Mouse (Mus musculus) embryonic fibroblast, embryonic 13.5 days (primary cell): ENCODE data around the gene Sgk1. TPM values are rescaled to one million over a fixed set of nuclear protein-coding genes. Genes with fewer than 3 reads are reported as not detected.
A peak's percentile ranks its signal among the peaks of the same experiment; 100 is the strongest.

ENCODE experiments used
- H3K27ac ChIP-seq: 2 replicates; pipeline ENCODE4 v1.5.1; 2012; ENCODE audit warnings: low read length, control low read depth, inconsistent platforms; ENCODE audit not compliant: insufficient read depth
- H3K4me1 ChIP-seq: 2 replicates; pipeline ENCODE4 v1.6.1; 2011; ENCODE audit warnings: low read length; ENCODE audit not compliant: control insufficient read depth, insufficient read depth
- H3K4me3 ChIP-seq: 2 replicates; pipeline ENCODE4 v1.5.1; 2011; ENCODE audit warnings: mild to moderate bottlenecking, control low read depth, low read length; ENCODE audit not compliant: insufficient read depth
- CTCF ChIP-seq: IDR thresholded peaks from 2 replicates; pipeline ENCODE4 v1.5.1; 2011; ENCODE audit warnings: mild to moderate bottlenecking, control low read depth, low read length, moderate library complexity, borderline replicate concordance; ENCODE audit not compliant: insufficient read depth
- POLR2A ChIP-seq: IDR thresholded peaks from 2 replicates; pipeline ENCODE4 v1.6.1; 2011; ENCODE audit warnings: low read depth, mild to moderate bottlenecking, control low read depth, low read length, moderate library complexity
- polyA plus RNA-seq: library from polyadenylated mRNA; stranded (reverse); fragments of >200 nt; gene quantifications from 2 replicates; pipeline ENCODE4 v1.2.4, GENCODE M21; 2011; ENCODE audit warnings: low read depth; ENCODE audit not compliant: missing spikeins, insufficient read length

Sgk1 gene
- 122 and 205 TPM in 2 replicates for polyA plus RNA-seq

DNA sequence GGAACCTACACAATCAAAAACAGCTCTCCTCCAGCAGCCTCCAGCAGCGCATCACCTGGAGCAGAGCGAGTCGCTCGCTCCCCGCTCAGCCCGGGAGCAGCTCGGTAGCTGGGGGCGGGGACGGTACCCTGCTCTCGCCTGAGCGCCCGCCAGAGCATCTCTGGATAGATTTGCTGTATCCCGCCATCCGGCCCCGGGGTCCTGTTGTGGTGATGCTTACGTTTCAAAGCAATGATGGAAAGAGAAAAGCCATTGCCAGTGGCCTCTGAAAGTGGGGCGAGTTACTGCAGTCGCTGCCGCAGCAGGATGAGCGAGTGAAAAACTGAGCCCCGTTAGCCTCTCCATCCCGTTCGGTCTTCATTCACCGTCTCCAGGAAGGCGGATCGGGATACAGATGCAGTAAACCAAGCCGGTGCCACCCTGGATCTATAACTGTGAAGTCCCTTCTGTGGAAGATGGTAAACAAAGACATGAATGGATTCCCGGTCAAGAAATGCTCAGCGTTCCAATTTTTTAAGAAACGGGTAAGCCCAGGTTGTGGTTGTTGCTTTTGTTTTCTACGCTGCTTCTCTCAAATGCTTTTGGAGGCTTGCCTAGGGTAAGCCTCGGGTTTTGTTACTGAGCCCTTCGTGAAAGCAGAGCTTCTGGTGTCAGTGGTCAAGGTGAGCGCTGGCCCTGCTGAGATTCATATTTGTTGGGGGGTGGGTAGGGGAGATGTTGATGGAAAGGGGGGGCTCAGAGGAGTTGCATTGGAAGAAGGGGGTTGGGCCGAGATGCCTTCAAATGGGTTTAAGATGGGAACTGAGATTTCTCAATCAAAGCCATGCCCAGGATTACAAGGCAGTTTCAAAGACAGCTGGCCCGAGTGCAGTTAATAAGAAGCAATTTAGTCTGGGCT is at the start of gene Sgk1:
Gene Sgk1, plus strand, starts transcription at position 1 of the 898 bp plus-strand sequence.
- TF ChIP-seq CTCF (no peak), POLR2A (no peak)
- Histone ChIP-seq H3K27ac (no peak within 1 kb of the TSS), H3K4me3 (peak within 1 kb of the TSS; percentile 51)

DNA sequence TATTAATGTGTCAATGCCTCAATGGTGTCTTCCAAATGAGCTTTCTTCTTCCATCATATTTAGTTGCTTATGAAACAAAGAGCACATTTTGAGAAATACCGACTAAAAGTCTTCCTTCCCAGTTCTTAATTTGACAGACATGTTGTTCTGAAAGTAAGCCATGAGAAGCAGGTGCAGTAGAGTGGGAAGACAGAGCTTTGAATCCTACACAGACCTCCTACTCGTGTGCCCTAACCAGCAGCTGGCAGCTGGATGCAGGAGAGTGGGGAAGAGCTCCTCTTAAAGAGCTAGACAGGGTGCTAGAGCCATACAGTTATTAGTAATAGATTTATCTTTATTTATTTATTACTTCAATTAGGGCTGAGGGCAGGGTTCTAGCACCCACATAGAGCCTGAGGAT is 49.7 kb upstream of the Sgk1 start:
- H3K4me1 ChIP-seq = peaks cover 18% of the 10 kb centered on the region
- TF ChIP-seq CTCF (no peak), POLR2A (no peak)
- H3K27ac ChIP-seq = no peak overlapping the region
- H3K4me3 ChIP-seq = no peak overlapping the region

More for the DNA sequence above, at the start of gene Sgk1:
- no peaks in the 10 kb centered on the region for H3K4me1 ChIP-seq

DNA sequence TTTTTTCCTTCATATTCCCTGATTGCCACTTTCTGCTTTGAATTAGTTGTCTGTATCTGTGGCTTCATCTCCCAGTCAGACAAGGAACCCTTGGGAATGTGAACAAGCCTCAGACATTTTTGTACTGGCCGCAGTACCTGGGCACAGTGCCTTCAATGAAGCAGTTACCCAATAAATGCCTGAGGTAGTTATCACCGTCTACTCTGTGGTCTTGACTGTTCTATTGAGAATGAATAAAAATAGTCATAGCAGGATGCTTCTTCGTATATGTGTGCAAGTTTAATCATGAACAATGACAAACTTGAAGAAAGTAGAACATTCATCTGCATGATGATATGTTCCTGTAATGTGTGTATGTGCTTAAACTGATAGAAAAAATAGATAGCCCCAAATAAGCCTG is 48.2 kb upstream of the Sgk1 start:
- Histone ChIP-seq H3K27ac (peak overlapping the region; percentile 96; the same call in 1 of the 2 replicates), H3K4me3 (no peak overlapping the region), H3K4me1 (peaks cover 15% of the 10 kb centered on the region)
- TF ChIP-seq CTCF (no peak), POLR2A (no peak)

DNA sequence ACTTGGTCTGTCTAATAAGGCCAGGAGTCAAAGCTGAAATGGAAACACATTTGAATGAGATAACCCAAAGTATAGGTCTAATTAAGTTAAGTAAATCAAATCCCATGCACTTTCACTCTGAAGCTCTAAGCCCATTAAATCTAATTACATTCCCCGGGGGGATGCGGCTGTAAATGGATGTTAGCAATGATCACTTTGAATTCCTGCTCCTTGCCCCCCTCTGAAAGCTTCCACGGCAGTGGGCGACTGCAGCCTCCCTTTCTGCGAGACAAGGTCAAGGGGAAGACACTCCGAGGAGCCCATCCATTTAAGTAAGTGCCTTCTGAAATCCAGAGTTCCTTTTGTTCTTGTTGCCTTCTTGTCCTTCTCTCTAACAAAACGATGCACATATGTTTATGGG is 46.9 kb upstream of the Sgk1 start:
- Histone ChIP-seq H3K27ac (peak overlapping the region; percentile 96), H3K4me3 (no peak overlapping the region), H3K4me1 (peaks cover 15% of the 10 kb centered on the region)
- no peak for TF ChIP-seq POLR2A
- TF ChIP-seq CTCF = no peak

DNA sequence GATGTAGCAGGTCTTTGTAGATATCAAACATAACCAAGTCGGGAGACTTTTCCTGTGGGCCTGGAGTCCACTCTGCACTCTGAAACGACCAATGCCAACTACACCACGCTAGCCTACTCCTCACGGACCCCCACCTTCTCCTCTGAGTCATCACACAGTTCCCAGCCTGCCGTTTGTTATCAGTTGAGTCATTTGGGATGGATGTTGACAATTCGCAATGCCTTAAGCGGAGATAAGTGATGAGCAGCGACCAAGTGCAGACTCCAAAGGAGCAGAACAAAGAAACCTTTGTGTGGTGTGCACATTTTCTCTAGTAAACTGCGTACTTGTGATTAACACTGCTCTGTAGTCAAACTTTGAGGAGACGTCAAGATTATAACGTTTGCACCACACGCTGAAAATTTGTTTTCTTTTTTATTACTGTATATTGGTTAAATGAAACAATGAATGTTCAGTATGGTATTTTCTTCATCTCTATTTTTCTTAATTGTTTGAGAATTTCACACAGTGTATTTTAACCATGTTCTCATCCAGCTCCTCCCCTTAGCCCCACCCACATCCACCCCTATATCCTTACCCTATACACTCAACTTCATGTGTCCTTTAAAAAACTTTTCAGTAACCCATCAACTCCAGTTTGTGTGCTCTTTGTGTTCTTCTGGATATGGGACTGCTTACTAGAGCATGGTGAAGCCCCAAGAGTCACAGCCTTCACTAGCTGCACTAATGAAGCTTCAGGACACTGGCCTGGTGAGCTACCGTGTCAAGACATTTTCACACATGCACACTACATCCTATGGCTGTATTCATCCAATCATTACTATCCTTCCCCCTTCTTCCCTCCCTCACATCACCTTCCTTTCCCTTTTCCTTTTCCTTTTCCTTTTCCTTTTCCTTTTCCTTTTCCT is 42.5 kb upstream of the Sgk1 start:
- no peak for TF ChIP-seq POLR2A
- TF ChIP-seq CTCF = no peak
- H3K27ac ChIP-seq = no peak overlapping the region

DNA sequence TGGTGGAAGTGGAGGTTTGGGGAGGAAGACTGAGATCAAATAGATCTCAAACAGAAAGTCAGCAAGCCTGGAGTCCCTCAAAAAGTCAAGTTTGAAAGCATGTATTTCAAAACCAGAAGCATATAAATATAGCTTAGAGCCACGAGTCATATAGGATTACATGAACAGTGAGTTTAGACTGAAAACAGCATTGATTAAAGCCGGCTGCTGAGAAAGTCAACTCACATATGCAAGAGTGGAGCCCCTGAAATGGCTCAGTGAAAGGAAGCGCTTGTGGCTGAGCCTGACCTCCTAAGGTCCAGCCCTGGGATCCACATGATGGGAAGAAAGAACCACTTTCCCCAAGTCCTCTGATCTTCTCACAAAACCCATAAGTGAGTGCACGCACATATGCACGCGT is 38.7 kb upstream of the Sgk1 start:
- H3K4me3 ChIP-seq = no peak overlapping the region
- TF ChIP-seq CTCF (no peak), POLR2A (no peak)
- H3K27ac ChIP-seq = no peak overlapping the region
- H3K4me1 ChIP-seq = peaks cover 5% of the 10 kb centered on the region; the same call in 1 of the 2 replicates

More for the DNA sequence above, 42.5 kb upstream of the Sgk1 start:
- Histone ChIP-seq H3K4me3 (no peak overlapping the region), H3K4me1 (peaks cover 7% of the 10 kb centered on the region; the same call in 1 of the 2 replicates)

DNA sequence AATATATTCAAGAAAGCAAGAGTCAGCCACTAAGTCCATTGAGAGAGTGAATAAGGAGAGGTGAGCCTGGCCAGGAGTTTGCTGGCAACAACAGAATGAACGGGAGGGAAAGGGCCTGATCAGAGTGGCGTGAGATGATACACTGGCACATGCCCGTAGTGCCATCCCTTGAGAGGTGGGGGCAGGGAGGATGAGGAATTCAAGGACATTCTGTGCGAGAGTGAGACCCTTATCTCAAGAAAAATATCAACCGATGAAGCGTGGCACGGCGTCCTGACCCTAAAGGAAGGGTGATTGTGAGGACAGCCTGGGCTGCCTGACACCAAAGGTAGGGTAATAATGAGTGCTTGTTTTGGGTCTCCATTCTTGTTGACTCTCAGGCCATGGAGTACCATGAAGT is 38.1 kb upstream of the Sgk1 start:
- peaks cover 5% of the 10 kb centered on the region; the same call in 1 of the 2 replicates for H3K4me1 ChIP-seq
- H3K4me3 ChIP-seq = no peak overlapping the region
- TF ChIP-seq POLR2A (no peak), CTCF (no peak)
- no peak overlapping the region for H3K27ac ChIP-seq

DNA sequence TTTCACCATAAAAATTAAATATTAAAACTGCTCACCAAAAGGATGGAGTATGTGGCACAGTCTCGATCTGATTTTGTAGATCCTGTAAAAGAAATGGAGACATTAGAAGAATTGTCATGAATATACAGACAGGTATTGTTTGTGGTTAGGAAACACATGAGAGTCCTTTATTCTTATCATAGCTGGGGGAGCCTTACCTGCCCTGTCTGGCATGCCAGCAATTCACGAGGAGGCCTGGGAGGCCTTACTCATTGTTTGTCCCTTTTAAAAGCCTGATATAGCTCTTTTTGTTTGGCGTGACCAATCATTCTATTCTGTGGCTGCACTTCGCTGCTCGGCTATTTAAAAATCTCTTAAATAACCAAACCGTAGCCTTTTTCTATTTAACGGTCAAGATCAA is 37.6 kb upstream of the Sgk1 start:
- peaks cover 3% of the 10 kb centered on the region; the same call in 1 of the 2 replicates for H3K4me1 ChIP-seq
- H3K4me3 ChIP-seq = no peak overlapping the region
- H3K27ac ChIP-seq = no peak overlapping the region
- TF ChIP-seq POLR2A = no peak
- TF ChIP-seq CTCF = no peak

DNA sequence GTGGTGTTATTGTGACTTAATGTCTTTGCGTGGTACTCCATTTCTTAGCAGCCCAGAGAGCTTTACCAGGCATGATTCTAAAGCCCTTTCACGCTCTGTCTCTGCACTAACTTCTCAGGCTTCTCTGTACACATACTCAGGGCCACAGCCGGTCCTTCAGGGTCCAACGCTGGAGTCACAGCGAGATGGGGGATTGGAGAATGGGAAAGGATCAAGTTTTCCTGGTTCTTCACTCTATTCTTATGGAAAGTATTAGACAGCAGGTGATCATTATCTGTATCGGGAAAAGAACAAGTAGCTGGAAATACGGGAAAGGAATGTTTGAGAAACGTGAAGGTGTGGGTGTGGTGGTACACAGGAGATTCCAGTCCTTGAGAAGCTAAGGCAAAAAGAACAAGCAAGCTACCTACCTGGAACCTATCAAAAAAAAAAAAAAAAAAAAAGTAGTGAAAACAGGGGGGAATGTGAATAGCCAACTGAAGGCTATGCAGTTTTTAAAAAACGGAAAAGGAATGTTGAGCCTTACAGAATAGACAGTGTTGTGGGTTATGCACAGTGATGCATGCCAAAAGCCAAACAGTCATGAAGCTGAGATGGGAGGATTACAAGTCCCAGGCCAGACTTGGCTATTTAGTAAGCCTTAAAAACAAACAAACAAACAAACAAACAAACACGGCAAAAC is 36.2 kb upstream of the Sgk1 start:
- H3K27ac ChIP-seq = no peak overlapping the region

More for the DNA sequence above, 36.2 kb upstream of the Sgk1 start:
- H3K4me3 ChIP-seq = no peak overlapping the region
- peaks cover 3% of the 10 kb centered on the region; the same call in 1 of the 2 replicates for H3K4me1 ChIP-seq
- no peak for TF ChIP-seq POLR2A
- TF ChIP-seq CTCF = no peak
